Mouse (Mus musculus) heart, adult 2 months (tissue): ENCODE results near the gene Plxdc2.

Experiments
- CTCF ChIP-seq: fragments of 200-600 bp; IDR thresholded peaks from 2 replicates; pipeline ENCODE4 v1.8.1; 2022; ENCODE audit warnings: antibody characterized with exemption, mild to moderate bottlenecking, moderate library complexity
- EP300 ChIP-seq: fragments of 200-500 bp; IDR thresholded peaks from 2 replicates; pipeline ENCODE4 v1.6.1; 2011; ENCODE audit warnings: low read depth, low read length, control low read depth; ENCODE audit not compliant: insufficient read depth
- POLR2A ChIP-seq: fragments of 200-500 bp; IDR thresholded peaks from 2 replicates; pipeline ENCODE4 v1.6.1; 2011; ENCODE audit warnings: mild to moderate bottlenecking, low read depth, low read length, control low read depth; ENCODE audit not compliant: insufficient read depth

DNA sequence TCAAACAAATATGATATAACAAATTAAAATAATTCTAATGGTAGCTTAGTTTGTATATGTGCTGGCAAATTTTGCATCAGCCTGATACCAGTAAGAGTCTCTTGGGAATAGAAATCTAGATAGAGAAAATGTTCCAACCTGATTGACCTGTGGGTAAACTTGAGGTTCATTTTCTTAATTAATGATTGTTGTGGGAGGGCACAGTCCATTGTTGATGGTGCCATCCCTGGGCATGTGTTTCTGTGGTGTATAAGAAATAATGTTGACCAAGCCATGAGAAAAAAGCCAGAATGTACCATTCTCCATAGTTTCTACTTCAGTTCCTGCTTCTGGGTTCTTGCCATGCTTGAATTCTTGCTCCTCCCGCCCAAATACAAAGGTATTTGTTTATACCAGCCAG lies 239.3 kb downstream of the Plxdc2 start:
- no peak for TF ChIP-seq EP300
- TF ChIP-seq CTCF, result no peak
- TF ChIP-seq POLR2A, result no peak
